Mouse (Mus musculus): ENCODE results near the gene Gmpr2. TPM values are rescaled to one million over a fixed set of nuclear protein-coding genes. Genes with fewer than 3 reads are reported as not detected.

Gene Gmpr2
- total RNA-seq, 2 experiments from 2014 or later = 2.4 to 3.1 TPM

GRCm38 (mm10) chr14:55720666-55721065, 48.9 kb downstream of the Gmpr2 start:
- no peak overlapping the region for H3K27ac ChIP-seq
- H3K4me3 ChIP-seq = no peak overlapping the region
- intact Hi-C loops (cut with DNase I) = loop anchor here (5.0 kb wide), 1 partner anchor 38 kb away; the partner anchor contains the start of gene Tinf2
- no peak for DNase-seq
- no peak for TF ChIP-seq CTCF (IDR thresholded peaks at IDR 0.05)

- Histone ChIP-seq H3K4me3 (peak overlapping the region; percentile 78), H3K27ac (peak overlapping the region; percentile 88)
- intact Hi-C loops (cut with DNase I) = loop anchor here (5.0 kb wide), 1 partner anchor 39 kb away; the partner anchor contains the start of gene Tinf2
- no peak for DNase-seq
- no peak for TF ChIP-seq CTCF (IDR thresholded peaks at IDR 0.05)
These were observed 49.3 kb downstream of the Gmpr2 start for GRCm38 (mm10) chr14:55721076-55721475.

GRCm38 (mm10) chr14:55721700-55722437, 50.1 kb downstream of the Gmpr2 start, which contains the start of gene Rabggta:
Gene Rabggta, minus strand, starts transcription at chr14:55722263.
- peak; percentile 94 for DNase-seq
- intact Hi-C loops (cut with DNase I) = loop anchor here (5.0 kb wide), 1 partner anchor 40 kb away; the partner anchor contains the start of gene Tinf2
- peak within 1 kb of the TSS; percentile 78 for H3K4me3 ChIP-seq
- peak within 1 kb of the TSS; percentile 88 for H3K27ac ChIP-seq
- peak; percentile 92 for TF ChIP-seq CTCF (IDR thresholded peaks at IDR 0.05)

GRCm38 (mm10) chr14:55722438-55722945, 50.8 kb downstream of the Gmpr2 start:
- H3K27ac ChIP-seq = peak overlapping the region; percentile 88
- no peak for TF ChIP-seq CTCF (IDR thresholded peaks at IDR 0.05)
- peak overlapping the region; percentile 78 for H3K4me3 ChIP-seq
- DNase-seq = no peak
- intact Hi-C loops (cut with DNase I) = loop anchor here (5.0 kb wide), 1 partner anchor 40 kb away; the partner anchor contains the start of gene Tinf2

- Histone ChIP-seq H3K4me3 (no peak overlapping the region), H3K27ac (no peak overlapping the region)
- TF ChIP-seq CTCF (IDR thresholded peaks at IDR 0.05) = no peak
- intact Hi-C loops (cut with DNase I) = loop anchor here (5.0 kb wide), 1 partner anchor 41 kb away; the partner anchor contains the start of gene Tinf2
- no peak for DNase-seq
These were observed 51.7 kb downstream of the Gmpr2 start for GRCm38 (mm10) chr14:55723433-55723832.

- H3K27ac ChIP-seq = peak overlapping the region; percentile 59
- TF ChIP-seq CTCF (IDR thresholded peaks at IDR 0.05) = no peak
- H3K4me3 ChIP-seq = peak overlapping the region; percentile 15; the same call in 1 of the 2 replicates
- intact Hi-C loops (cut with DNase I) = loop anchor here (5.0 kb wide), 1 partner anchor 42 kb away; the partner anchor contains the start of gene Tinf2
- peak; percentile 33 for DNase-seq
These were observed 52.7 kb downstream of the Gmpr2 start for GRCm38 (mm10) chr14:55724411-55724871.

- Histone ChIP-seq H3K4me3 (no peak overlapping the region), H3K27ac (no peak overlapping the region)
- no peak for TF ChIP-seq CTCF (IDR thresholded peaks at IDR 0.05)
- intact Hi-C loops (cut with DNase I) = no loop called here
- no peak for DNase-seq
These were observed 54.5 kb downstream of the Gmpr2 start for GRCm38 (mm10) chr14:55726261-55726660.

GRCm38 (mm10) chr14:55727889-55728685, 56.3 kb downstream of the Gmpr2 start:
- intact Hi-C loops (cut with DNase I) = no loop called here
- no peak for DNase-seq
- no peak overlapping the region for H3K4me3 ChIP-seq
- TF ChIP-seq CTCF (IDR thresholded peaks at IDR 0.05) = no peak
- H3K27ac ChIP-seq = no peak overlapping the region

Other genes starting within 250 kb of the Gmpr2 start
- gene Dhrs4, start 193.2 kb upstream of the Gmpr2 start, total RNA-seq (2021) = 10 to 100 TPM; 28.4 to 68.7 TPM
- under 1 TPM; 0.43 to 0.95 TPM for gene Carmil3, start 181.3 kb upstream of the Gmpr2 start, total RNA-seq (2021)
- not detected for gene Cpne6, start 161.5 kb upstream of the Gmpr2 start, total RNA-seq (2021)
- gene Nrl, start 147.0 kb upstream of the Gmpr2 start, total RNA-seq (2021) = not detected
- gene Pck2, start 131.7 kb upstream of the Gmpr2 start, total RNA-seq (2021) = 1 to 10 TPM; 3.5 to 4.2 TPM
- 100 to 1,000 TPM; 129 to 133 TPM for gene Dcaf11, start 111.9 kb upstream of the Gmpr2 start, total RNA-seq (2021)
- gene A730061H03Rik, start 111.5 kb upstream of the Gmpr2 start, total RNA-seq (2021) = not detected
- gene Fitm1, start 96.3 kb upstream of the Gmpr2 start, total RNA-seq (2021) = 100 to 1,000 TPM; 282 to 334 TPM
- gene Psme1, start 93.8 kb upstream of the Gmpr2 start, total RNA-seq (2021) = 10 to 100 TPM; 53.3 to 75.5 TPM
- gene Emc9, start 86.6 kb upstream of the Gmpr2 start, total RNA-seq (2021) = 10 to 100 TPM; 30.3 to 45.2 TPM
- 10 to 100 TPM; 33.8 to 54.8 TPM for gene Psme2, start 80.8 kb upstream of the Gmpr2 start, total RNA-seq (2021)
- 10 to 100 TPM; 17.1 to 20.4 TPM for gene Rnf31, start 80.2 kb upstream of the Gmpr2 start, total RNA-seq (2021)
- gene Irf9, start 68.4 kb upstream of the Gmpr2 start, total RNA-seq (2021) = 1 to 10 TPM; 4.7 to 5.1 TPM
- not detected for gene Rec8, start 53.9 kb upstream of the Gmpr2 start, total RNA-seq (2021)
- 10 to 100 TPM; 73.2 to 81.0 TPM for gene Ipo4, start 36.0 kb upstream of the Gmpr2 start, total RNA-seq (2021)
- gene Gm49378, start 34.0 kb upstream of the Gmpr2 start, total RNA-seq (2021) = 1 to 10 TPM; 1.1 to 2.3 TPM
- gene Tm9sf1, start 28.1 kb upstream of the Gmpr2 start, total RNA-seq (2021) = 10 to 100 TPM; 15.0 to 21.3 TPM
- gene Tssk4, start 21.8 kb upstream of the Gmpr2 start, total RNA-seq (2021) = under 1 TPM; 0.20 to 0.28 TPM
- gene Mdp1, start 11.4 kb upstream of the Gmpr2 start, total RNA-seq (2021) = 10 to 100 TPM; 17.4 to 23.8 TPM
- 100 to 1,000 TPM; 188 to 211 TPM for gene Nedd8, start 183 bp downstream of the Gmpr2 start, total RNA-seq (2021)
- gene Tinf2, start 9.9 kb downstream of the Gmpr2 start, total RNA-seq (2021) = 10 to 100 TPM; 10.4 to 13.1 TPM
- gene Tgm1, start 42.0 kb downstream of the Gmpr2 start, total RNA-seq (2021) = under 1 TPM in 1 of 2 experiments, not detected in 1; 0.11 TPM
- 10 to 100 TPM in 1 of 2 experiments, 1 to 10 TPM in 1; 9.8 to 10.6 TPM for gene Rabggta, start 50.3 kb downstream of the Gmpr2 start, total RNA-seq (2021)
- 10 to 100 TPM; 29.1 to 33.0 TPM for gene Dhrs1, start 73.7 kb downstream of the Gmpr2 start, total RNA-seq (2021)
- 10 to 100 TPM in 1 of 2 experiments, 1 to 10 TPM in 1; 9.8 to 10.4 TPM for gene Nop9, start 73.8 kb downstream of the Gmpr2 start, total RNA-seq (2021)
- gene Cideb, start 86.5 kb downstream of the Gmpr2 start, total RNA-seq (2021) = not detected
- not detected for gene Ltb4r2, start 89.5 kb downstream of the Gmpr2 start, total RNA-seq (2021)
- gene Ltb4r1, start 94.0 kb downstream of the Gmpr2 start, total RNA-seq (2021) = under 1 TPM in 1 of 2 experiments, not detected in 1; 0.18 TPM
- gene Adcy4, start 112.2 kb downstream of the Gmpr2 start, total RNA-seq (2021) = 10 to 100 TPM in 1 of 2 experiments, 1 to 10 TPM in 1; 6.8 to 10.1 TPM
- 1 to 10 TPM in 1 of 2 experiments, under 1 TPM in 1; 0.64 to 1.1 TPM for gene Ripk3, start 116.9 kb downstream of the Gmpr2 start, total RNA-seq (2021)
- 1 to 10 TPM; 3.4 to 3.8 TPM for gene Nfatc4, start 151.2 kb downstream of the Gmpr2 start, total RNA-seq (2021)
- gene Nynrin, start 182.1 kb downstream of the Gmpr2 start, total RNA-seq (2021) = 1 to 10 TPM; 1.6 to 2.0 TPM
- not detected for gene Cbln3, start 212.5 kb downstream of the Gmpr2 start, total RNA-seq (2021)
- 1 to 10 TPM; 6.4 to 8.1 TPM for gene Khnyn, start 213.0 kb downstream of the Gmpr2 start, total RNA-seq (2021)
- gene Sdr39u1, start 228.4 kb downstream of the Gmpr2 start, total RNA-seq (2021) = 100 to 1,000 TPM; 113 to 127 TPM

All from gastrocnemius, adult 2 months (tissue).